Mouse (Mus musculus) neural tube, embryonic 12.5 days (tissue): ENCODE measurements around the gene Six2. TPM values are rescaled to one million over a fixed set of nuclear protein-coding genes. Genes with fewer than 3 reads are reported as not detected.

Source experiments
- ATAC-seq: fragments of 200-750 bp; cut with Nextera tagmentation; 2 replicates; pipeline ENCODE4 v1.8.0; 2017; ENCODE audit warnings: low read depth, mild to moderate bottlenecking, moderate TSS enrichment, moderate library complexity; ENCODE audit not compliant: low FRiP score
- H3K27ac ChIP-seq: fragments of 300-500 bp; sonication (generic); 2 replicates; pipeline ENCODE4 v1.5.1; 2016
- H3K27me3 ChIP-seq: fragments of 300-500 bp; sonication (generic); replicated peaks from 2 replicates; pipeline ENCODE4 v1.6.1; 2016; ENCODE audit warnings: mild to moderate bottlenecking
- H3K36me3 ChIP-seq: fragments of 300-500 bp; sonication (generic); 2 replicates; pipeline ENCODE4 v1.6.1; 2016; ENCODE audit warnings: mild to moderate bottlenecking
- H3K4me1 ChIP-seq: fragments of 300-500 bp; sonication (generic); 2 replicates; pipeline ENCODE4 v1.6.1; 2016
- H3K4me2 ChIP-seq: fragments of 300-500 bp; sonication (generic); replicated peaks from 2 replicates; pipeline ENCODE4 v1.6.1; 2016; ENCODE audit warnings: mild to moderate bottlenecking
- H3K4me3 ChIP-seq: fragments of 300-500 bp; sonication (generic); 2 replicates; pipeline ENCODE4 v1.5.1; 2016
- H3K9ac ChIP-seq: fragments of 300-500 bp; sonication (generic); 2 replicates; pipeline ENCODE4 v1.6.1; 2016; ENCODE audit warnings: mild to moderate bottlenecking
- H3K9me3 ChIP-seq: fragments of 300-500 bp; sonication (generic); 2 replicates; pipeline ENCODE4 v1.6.1; 2016; ENCODE audit warnings: mild to moderate bottlenecking
- WGBS: fragments of 180-500 bp; shearing (Covaris S2); methylation state at CpG from one replicate; pipeline ENCODE4 v1.1.7; 2016; 5-methylcytosine and 5-hydroxymethylcytosine counted together
- polyA plus RNA-seq: library from polyadenylated mRNA; unstranded; fragments of >200 nt; fragmentation: Nextera tagmentation; extraction: Ambion mirVana; gene quantifications from 2 replicates; pipeline ENCODE4 v1.2.1, GENCODE M21; 2016

Six2 gene
- polyA plus RNA-seq: 0.75 and 0.97 TPM in 2 replicates

- H3K4me3 ChIP-seq: peak within 1 kb of the TSS; percentile 39
- no peaks in the 10 kb centered on the region for H3K36me3 ChIP-seq
- H3K27me3 ChIP-seq: peaks cover 99% of the 10 kb centered on the region
- peak; percentile 89 for ATAC-seq
- H3K9me3 ChIP-seq: no peaks in the 10 kb centered on the region
- H3K27ac ChIP-seq: no peak within 1 kb of the TSS
- H3K4me2 ChIP-seq: peak within 1 kb of the TSS; percentile 57
- WGBS: under 1% methylated on average over 54 of the region's 55 CpGs
- H3K4me1 ChIP-seq: peaks cover 26% of the 10 kb centered on the region
- no peak within 1 kb of the TSS for H3K9ac ChIP-seq
Observed at GRCm38 (mm10) chr17:85688236-85688910, at the start of gene Six2. Gene Six2, minus strand, starts transcription at chr17:85688274.

DNA sequence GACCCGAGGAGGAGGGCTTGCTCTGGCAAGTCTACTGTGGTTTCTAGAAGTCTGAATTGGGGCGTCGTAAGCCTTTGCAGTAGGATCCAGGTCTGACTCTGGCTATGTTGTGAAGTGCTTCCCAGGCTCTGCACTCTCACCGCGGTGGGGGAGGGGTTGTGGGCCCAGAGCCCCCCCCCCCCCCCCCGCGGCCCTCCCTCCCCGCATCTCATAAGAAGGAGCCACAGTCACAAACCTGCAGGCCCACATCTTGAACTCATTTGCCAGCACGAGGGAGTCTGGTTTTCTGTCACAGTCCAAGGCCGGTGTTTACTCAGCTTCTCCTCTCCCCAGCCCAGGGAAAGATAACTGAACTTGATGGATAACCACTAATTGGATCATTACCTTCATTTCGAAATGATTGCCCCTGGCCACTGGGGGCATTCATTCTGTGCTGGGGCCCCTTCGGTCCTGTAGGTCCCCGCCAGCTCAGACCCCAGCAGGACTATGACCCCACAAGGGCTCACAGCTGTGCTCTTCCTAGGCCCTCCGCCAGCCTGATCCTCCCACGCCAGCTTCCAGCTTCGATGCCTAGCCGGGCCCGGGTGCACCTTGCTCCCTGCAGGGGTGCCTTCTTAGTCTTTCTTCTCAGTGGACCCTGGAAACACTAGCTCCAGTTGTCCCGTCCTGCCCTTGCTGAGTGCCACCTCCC is 49.2 kb upstream of the Six2 start:
- Histone ChIP-seq H3K36me3 (no peaks in the 10 kb centered on the region), H3K4me3 (no peak overlapping the region), H3K9ac (no peak overlapping the region), H3K9me3 (no peaks in the 10 kb centered on the region), H3K4me1 (no peaks in the 10 kb centered on the region), H3K27me3 (no peaks in the 10 kb centered on the region; the same call in 1 of the 2 replicates), H3K4me2 (no peak overlapping the region), H3K27ac (no peak overlapping the region)
- WGBS: 37% methylated on average over 18 of the region's 19 CpGs
- ATAC-seq: no peak

DNA sequence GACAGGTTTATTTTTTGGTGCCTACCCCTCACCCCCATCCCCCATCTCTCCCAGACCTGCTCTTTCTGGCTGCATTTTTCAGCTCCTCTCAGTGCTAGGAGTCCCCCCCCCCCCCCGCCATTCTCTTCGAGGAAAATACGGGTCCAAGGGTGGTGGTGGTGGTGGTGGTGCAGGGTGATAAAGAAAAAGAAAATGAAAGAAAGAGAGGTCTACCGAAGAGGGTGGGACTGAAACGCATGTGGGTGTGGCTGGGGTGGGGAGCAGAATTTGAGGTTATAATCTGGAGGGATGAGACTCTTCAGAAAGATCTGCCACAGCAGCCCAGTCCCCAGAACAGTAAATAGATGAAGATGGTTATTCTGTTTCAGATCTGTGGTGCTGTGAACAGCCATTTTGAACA is 43.3 kb upstream of the Six2 start:
- H3K27ac ChIP-seq: no peak overlapping the region
- no peak for ATAC-seq
- no peak overlapping the region for H3K9ac ChIP-seq
- WGBS: 87% methylated on average over 5 of the region's 5 CpGs
- no peak overlapping the region for H3K4me3 ChIP-seq
- H3K4me2 ChIP-seq: no peak overlapping the region
- no peaks in the 10 kb centered on the region for H3K4me1 ChIP-seq
- no peaks in the 10 kb centered on the region for H3K27me3 ChIP-seq
- H3K36me3 ChIP-seq: no peaks in the 10 kb centered on the region
- no peaks in the 10 kb centered on the region for H3K9me3 ChIP-seq

DNA sequence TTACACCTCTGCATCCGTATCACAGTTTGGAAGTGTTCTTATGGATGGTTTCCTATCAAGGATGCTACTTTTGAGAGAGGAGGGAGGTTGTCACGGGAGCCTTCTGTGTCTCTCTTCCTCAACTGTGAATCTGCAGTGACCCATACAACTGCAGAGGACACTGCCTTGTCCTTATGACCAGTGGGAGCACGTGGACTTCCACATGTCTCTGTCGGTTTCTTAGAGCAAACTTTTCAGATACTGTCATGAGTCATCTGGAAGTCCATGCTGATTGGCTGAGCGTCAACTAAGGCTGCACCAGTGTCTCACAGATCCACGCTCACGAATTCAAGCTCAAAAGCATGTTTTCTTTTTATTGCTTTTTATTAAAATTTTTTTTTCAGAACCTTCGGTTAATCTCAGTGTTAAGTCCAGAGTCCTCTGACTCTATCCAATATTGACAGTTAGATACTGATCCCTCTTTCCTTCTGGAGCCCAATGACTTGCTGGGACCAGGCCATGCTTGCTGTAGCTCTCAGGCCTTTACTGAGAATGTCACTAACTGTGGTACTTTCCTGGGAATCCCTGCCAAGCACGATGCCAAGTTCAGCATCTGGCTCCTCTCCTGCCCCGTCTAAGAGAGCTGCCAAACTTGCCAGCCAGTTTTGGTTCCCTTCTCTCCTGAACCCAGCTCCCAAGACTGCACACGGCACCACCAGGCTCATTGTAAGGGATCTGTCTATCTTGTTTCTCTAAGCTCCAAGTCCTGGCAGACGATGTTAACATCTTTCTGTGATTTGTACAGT is 42.3 kb upstream of the Six2 start:
- Histone ChIP-seq H3K4me1 (no peaks in the 10 kb centered on the region), H3K36me3 (no peaks in the 10 kb centered on the region), H3K9ac (no peak overlapping the region), H3K9me3 (no peaks in the 10 kb centered on the region), H3K4me3 (no peak overlapping the region), H3K27me3 (no peaks in the 10 kb centered on the region), H3K4me2 (no peak overlapping the region), H3K27ac (no peak overlapping the region)
- 88% methylated on average over 12 of the region's 12 CpGs for WGBS
- ATAC-seq: no peak

- Histone ChIP-seq H3K4me2 (no peak overlapping the region), H3K4me3 (no peak overlapping the region), H3K27me3 (no peaks in the 10 kb centered on the region), H3K4me1 (no peaks in the 10 kb centered on the region), H3K27ac (no peak overlapping the region), H3K9me3 (no peaks in the 10 kb centered on the region), H3K36me3 (no peaks in the 10 kb centered on the region), H3K9ac (no peak overlapping the region)
- no peak for ATAC-seq
- WGBS: 88% methylated on average over 5 of the region's 5 CpGs
Observed at GRCm38 (mm10) chr17:85728071-85728718, 40.1 kb upstream of the Six2 start.

GRCm38 (mm10) chr17:85725988-85726387 is 37.9 kb upstream of the Six2 start:
- WGBS: 92% methylated on average over 9 of the region's 9 CpGs

GRCm38 (mm10) chr17:85723166-85723565 is 35.1 kb upstream of the Six2 start:
- no peak overlapping the region for H3K27ac ChIP-seq
- no peak overlapping the region for H3K4me3 ChIP-seq
- no peaks in the 10 kb centered on the region for H3K9me3 ChIP-seq
- WGBS: 88% methylated on average over 5 of the region's 5 CpGs
- H3K9ac ChIP-seq: no peak overlapping the region
- H3K4me1 ChIP-seq: no peaks in the 10 kb centered on the region
- 0 out of 2 replicates have a peak, but pooled peaks cover 3% of the 10 kb centered on the region for H3K27me3 ChIP-seq
- ATAC-seq: no peak
- H3K4me2 ChIP-seq: no peak overlapping the region
- no peaks in the 10 kb centered on the region for H3K36me3 ChIP-seq

More at GRCm38 (mm10) chr17:85725988-85726387, 37.9 kb upstream of the Six2 start:
- Histone ChIP-seq H3K27me3 (no peaks in the 10 kb centered on the region), H3K9me3 (no peaks in the 10 kb centered on the region), H3K4me1 (no peaks in the 10 kb centered on the region), H3K9ac (no peak overlapping the region), H3K4me3 (no peak overlapping the region), H3K27ac (no peak overlapping the region), H3K36me3 (no peaks in the 10 kb centered on the region), H3K4me2 (no peak overlapping the region)
- no peak for ATAC-seq

GRCm38 (mm10) chr17:85717266-85717665 is 29.2 kb upstream of the Six2 start:
- H3K36me3 ChIP-seq: no peaks in the 10 kb centered on the region
- H3K4me3 ChIP-seq: no peak overlapping the region
- H3K9ac ChIP-seq: no peak overlapping the region
- H3K27me3 ChIP-seq: 0 out of 2 replicates have a peak, but pooled peaks cover 8% of the 10 kb centered on the region
- no peaks in the 10 kb centered on the region for H3K4me1 ChIP-seq
- WGBS: 74% methylated on average over 7 of the region's 7 CpGs
- no peak for ATAC-seq
- no peaks in the 10 kb centered on the region for H3K9me3 ChIP-seq
- no peak overlapping the region for H3K4me2 ChIP-seq
- no peak overlapping the region for H3K27ac ChIP-seq

DNA sequence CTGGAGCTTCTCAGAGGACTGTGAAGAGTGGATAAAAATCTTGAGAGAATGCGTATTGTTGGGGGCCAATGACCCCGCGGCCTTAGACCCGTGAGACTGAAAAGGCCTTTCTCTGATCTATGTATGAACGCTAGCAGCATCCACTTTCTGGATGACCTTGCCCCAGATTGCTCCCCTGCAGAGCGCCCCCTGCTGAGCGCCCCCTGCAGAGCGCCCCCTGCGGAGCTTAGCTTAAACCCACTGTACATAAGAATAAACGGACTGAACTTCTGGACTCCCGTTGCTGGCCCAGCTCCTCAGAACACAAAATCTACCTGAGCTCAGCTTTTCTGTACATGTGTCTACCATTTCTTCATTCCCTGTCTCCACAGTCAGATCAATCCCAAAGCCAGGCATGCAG is 27.7 kb upstream of the Six2 start:
- 67% methylated on average over 11 of the region's 11 CpGs for WGBS
- ATAC-seq: no peak
- H3K36me3 ChIP-seq: no peaks in the 10 kb centered on the region

GRCm38 (mm10) chr17:85714370-85714769 is 26.3 kb upstream of the Six2 start:
- H3K4me3 ChIP-seq: no peak overlapping the region
- 37% methylated on average over 5 of the region's 5 CpGs for WGBS
- no peaks in the 10 kb centered on the region for H3K4me1 ChIP-seq
- no peak overlapping the region for H3K27ac ChIP-seq
- H3K9me3 ChIP-seq: no peaks in the 10 kb centered on the region
- H3K4me2 ChIP-seq: no peak overlapping the region
- 0 out of 2 replicates have a peak, but pooled peaks cover 8% of the 10 kb centered on the region for H3K27me3 ChIP-seq
- H3K9ac ChIP-seq: no peak overlapping the region
- ATAC-seq: no peak
- no peaks in the 10 kb centered on the region for H3K36me3 ChIP-seq

More for the DNA sequence above, 27.7 kb upstream of the Six2 start:
- Histone ChIP-seq H3K4me3 (no peak overlapping the region), H3K4me1 (no peaks in the 10 kb centered on the region), H3K4me2 (no peak overlapping the region), H3K9ac (no peak overlapping the region), H3K27me3 (0 out of 2 replicates have a peak, but pooled peaks cover 8% of the 10 kb centered on the region), H3K9me3 (no peaks in the 10 kb centered on the region), H3K27ac (no peak overlapping the region)

DNA sequence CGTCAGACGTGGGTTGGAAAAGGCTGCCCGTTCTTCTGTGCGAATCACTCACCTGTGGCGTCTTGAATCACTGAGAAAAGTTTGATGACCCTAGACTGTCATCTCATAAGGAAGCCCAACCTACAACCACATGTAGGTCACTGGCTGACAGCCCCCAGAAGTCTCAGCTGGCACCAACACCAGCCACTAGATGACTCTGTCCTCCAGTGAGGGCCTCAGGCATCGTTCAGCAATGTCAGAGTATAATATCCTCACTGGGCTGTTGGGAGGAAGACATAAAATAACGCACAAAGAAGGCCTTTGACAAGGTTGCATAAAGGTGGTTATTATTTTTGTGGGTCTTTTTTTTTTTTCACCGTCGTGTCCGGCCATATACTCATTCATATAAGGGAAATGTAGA is 24.8 kb upstream of the Six2 start:
- no peaks in the 10 kb centered on the region for H3K36me3 ChIP-seq
- H3K4me1 ChIP-seq: no peaks in the 10 kb centered on the region
- ATAC-seq: no peak
- no peak overlapping the region for H3K4me3 ChIP-seq
- H3K4me2 ChIP-seq: no peak overlapping the region
- 0 out of 2 replicates have a peak, but pooled peaks cover 4% of the 10 kb centered on the region for H3K27me3 ChIP-seq
- no peak overlapping the region for H3K9ac ChIP-seq
- no peaks in the 10 kb centered on the region for H3K9me3 ChIP-seq
- 81% methylated on average over 10 of the region's 10 CpGs for WGBS
- no peak overlapping the region for H3K27ac ChIP-seq
